Mouse (Mus musculus) CD4-positive naive resting alpha-beta T cell, adult 76 days (primary cell): Measurements from ENCODE around the gene Gns. TPM values are rescaled to one million over a fixed set of nuclear protein-coding genes. Genes with fewer than 3 reads are reported as not detected.

Experiments used
- total RNA-seq: library from RNA; stranded (reverse); gene quantifications from one replicate; pipeline ENCODE4 v1.2.4, GENCODE M21; 2023

Gns gene
- 79.1 TPM for total RNA-seq

GRCm38 (mm10) chr10:121364801-121365564 lies at the start of gene Gns:
Gns (plus strand) TSS chr10:121365090.

GRCm38 (mm10) chr10:121351066-121351581 lies 13.8 kb upstream of the Gns start, which contains the start of gene Tbc1d30:
Tbc1d30 (minus strand) TSS chr10:121351278.

Other genes with a start within 250 kb of the Gns start
- gene Tbc1d30, start 13.8 kb upstream of the Gns start, total RNA-seq: 15.9 TPM
- gene Rassf3, start 111.3 kb downstream of the Gns start, total RNA-seq: 107 TPM
- 118 TPM for gene Tbk1, start 221.7 kb downstream of the Gns start, total RNA-seq